Mouse (Mus musculus): ENCODE measurements around the gene Ap5s1. TPM values are rescaled to one million over a fixed set of nuclear protein-coding genes. Genes with fewer than 3 reads are reported as not detected.
A peak's percentile ranks its signal among the peaks of the same experiment; 100 is the strongest.

The Ap5s1 gene
- polyA plus RNA-seq, 1 experiment from 2014 or later = 32.7 TPM

GRCm38 (mm10) chr2:131189521-131190309, 17.2 kb upstream of the Ap5s1 start:
- Histone ChIP-seq H3K36me3 (peaks cover 50% of the 10 kb centered on the region), H3K9me3 (no peaks in the 10 kb centered on the region), H3K27me3 (ENCODE audit: insufficient read depth, poor library complexity, severe bottlenecking) (peaks cover 10% of the 10 kb centered on the region; the same call in 1 of the 2 replicates), H3K4me3 (peak overlapping the region; percentile 38), H3K27ac (peak overlapping the region; percentile 87), H3K4me1 (replicated peaks) (peaks cover 70% of the 10 kb centered on the region)
- WGBS = 49% methylated on average over 5 of the region's 5 CpGs
- no peak for DNase-seq (ENCODE audit: low spot score)

GRCm38 (mm10) chr2:131190344-131191004, 16.4 kb upstream of the Ap5s1 start:
- Histone ChIP-seq H3K27ac (peak overlapping the region; percentile 87), H3K27me3 (ENCODE audit: insufficient read depth, poor library complexity, severe bottlenecking) (peaks cover 4% of the 10 kb centered on the region; the same call in 1 of the 2 replicates), H3K9me3 (no peaks in the 10 kb centered on the region), H3K4me1 (replicated peaks) (peaks cover 70% of the 10 kb centered on the region), H3K36me3 (peaks cover 58% of the 10 kb centered on the region), H3K4me3 (peak overlapping the region; percentile 38)
- 22% methylated on average over 10 of the region's 10 CpGs for WGBS
- DNase-seq (ENCODE audit: low spot score) = peak; percentile 86

- no peak for DNase-seq (ENCODE audit: low spot score)
- Histone ChIP-seq H3K27ac (peak overlapping the region; percentile 87), H3K36me3 (peaks cover 63% of the 10 kb centered on the region), H3K4me3 (peak overlapping the region; percentile 38), H3K9me3 (no peaks in the 10 kb centered on the region), H3K27me3 (ENCODE audit: insufficient read depth, poor library complexity, severe bottlenecking) (no peaks in the 10 kb centered on the region), H3K4me1 (replicated peaks) (peaks cover 66% of the 10 kb centered on the region)
- 70% methylated on average over 7 of the region's 7 CpGs for WGBS
These were observed 15.9 kb upstream of the Ap5s1 start for GRCm38 (mm10) chr2:131191005-131191390.

GRCm38 (mm10) chr2:131196606-131197316, 10.1 kb upstream of the Ap5s1 start:
- Histone ChIP-seq H3K27ac (no peak overlapping the region), H3K9me3 (no peaks in the 10 kb centered on the region), H3K27me3 (ENCODE audit: insufficient read depth, poor library complexity, severe bottlenecking) (no peaks in the 10 kb centered on the region), H3K4me3 (no peak overlapping the region), H3K36me3 (peaks cover 97% of the 10 kb centered on the region), H3K4me1 (replicated peaks) (peaks cover 24% of the 10 kb centered on the region)
- 93% methylated on average over 16 of the region's 16 CpGs for WGBS
- no peak for DNase-seq (ENCODE audit: low spot score)

- no peak for DNase-seq (ENCODE audit: low spot score)
- H3K27ac ChIP-seq = no peak overlapping the region
- H3K9me3 ChIP-seq = no peaks in the 10 kb centered on the region
- H3K27me3 ChIP-seq (ENCODE audit: insufficient read depth, poor library complexity, severe bottlenecking) = no peaks in the 10 kb centered on the region
- no peak overlapping the region for H3K4me3 ChIP-seq
- peaks cover 68% of the 10 kb centered on the region for H3K36me3 ChIP-seq
- H3K4me1 ChIP-seq (replicated peaks) = peaks cover 20% of the 10 kb centered on the region; the same call in 1 of the 2 replicates
- 89% methylated on average over 2 of the region's 2 CpGs for WGBS
These were observed 6.2 kb upstream of the Ap5s1 start for GRCm38 (mm10) chr2:131200710-131201109.

- Histone ChIP-seq H3K9me3 (no peaks in the 10 kb centered on the region), H3K4me1 (replicated peaks) (peaks cover 20% of the 10 kb centered on the region; the same call in 1 of the 2 replicates), H3K4me3 (no peak overlapping the region), H3K36me3 (peaks cover 62% of the 10 kb centered on the region), H3K27me3 (ENCODE audit: insufficient read depth, poor library complexity, severe bottlenecking) (no peaks in the 10 kb centered on the region), H3K27ac (no peak overlapping the region)
- DNase-seq (ENCODE audit: low spot score) = no peak
- 91% methylated on average over 3 of the region's 3 CpGs for WGBS
These were observed 5.6 kb upstream of the Ap5s1 start for GRCm38 (mm10) chr2:131201262-131201661.

GRCm38 (mm10) chr2:131203816-131204409, 3.0 kb upstream of the Ap5s1 start:
- peaks cover 37% of the 10 kb centered on the region for H3K36me3 ChIP-seq
- no peak overlapping the region for H3K27ac ChIP-seq
- no peaks in the 10 kb centered on the region for H3K9me3 ChIP-seq
- WGBS = 92% methylated on average over 6 of the region's 6 CpGs
- H3K27me3 ChIP-seq (ENCODE audit: insufficient read depth, poor library complexity, severe bottlenecking) = no peaks in the 10 kb centered on the region
- peaks cover 5% of the 10 kb centered on the region; the same call in 1 of the 2 replicates for H3K4me1 ChIP-seq (replicated peaks)
- no peak for DNase-seq (ENCODE audit: low spot score)
- no peak overlapping the region for H3K4me3 ChIP-seq

- Histone ChIP-seq H3K4me3 (no peak overlapping the region), H3K36me3 (peaks cover 31% of the 10 kb centered on the region), H3K27ac (peak overlapping the region; percentile 53; the same call in 1 of the 2 replicates), H3K9me3 (no peaks in the 10 kb centered on the region), H3K4me1 (replicated peaks) (peaks cover 10% of the 10 kb centered on the region), H3K27me3 (ENCODE audit: insufficient read depth, poor library complexity, severe bottlenecking) (no peaks in the 10 kb centered on the region)
- DNase-seq (ENCODE audit: low spot score) = no peak
- 69% methylated on average over 7 of the region's 7 CpGs for WGBS
These were observed 2.4 kb upstream of the Ap5s1 start for GRCm38 (mm10) chr2:131204410-131204981.

GRCm38 (mm10) chr2:131205521-131206182, 1.2 kb upstream of the Ap5s1 start:
- H3K36me3 ChIP-seq = peaks cover 20% of the 10 kb centered on the region
- 0 out of 2 replicates have a peak overlapping the region, but pooled peaks have one; percentile 8 for H3K27ac ChIP-seq
- no peaks in the 10 kb centered on the region for H3K9me3 ChIP-seq
- no peak for DNase-seq (ENCODE audit: low spot score)
- H3K27me3 ChIP-seq (ENCODE audit: insufficient read depth, poor library complexity, severe bottlenecking) = no peaks in the 10 kb centered on the region
- H3K4me3 ChIP-seq = no peak overlapping the region
- H3K4me1 ChIP-seq (replicated peaks) = peaks cover 18% of the 10 kb centered on the region
- 84% methylated on average over 8 of the region's 8 CpGs for WGBS

- no peak for DNase-seq (ENCODE audit: low spot score)
- Histone ChIP-seq H3K27me3 (ENCODE audit: insufficient read depth, poor library complexity, severe bottlenecking) (no peaks in the 10 kb centered on the region), H3K4me1 (replicated peaks) (peaks cover 33% of the 10 kb centered on the region), H3K27ac (no peak overlapping the region), H3K4me3 (no peak overlapping the region), H3K9me3 (no peaks in the 10 kb centered on the region), H3K36me3 (peaks cover 13% of the 10 kb centered on the region)
- 90% methylated on average over 2 of the region's 2 CpGs for WGBS
These were observed 1.5 kb downstream of the Ap5s1 start for GRCm38 (mm10) chr2:131208356-131208755.

GRCm38 (mm10) chr2:131209125-131209795, 2.4 kb downstream of the Ap5s1 start:
- Histone ChIP-seq H3K27me3 (ENCODE audit: insufficient read depth, poor library complexity, severe bottlenecking) (no peaks in the 10 kb centered on the region), H3K4me3 (peak overlapping the region; percentile 57), H3K4me1 (replicated peaks) (peaks cover 33% of the 10 kb centered on the region), H3K9me3 (no peaks in the 10 kb centered on the region), H3K27ac (peak overlapping the region; percentile 92), H3K36me3 (peaks cover 22% of the 10 kb centered on the region)
- WGBS = 83% methylated on average over 4 of the region's 4 CpGs
- no peak for DNase-seq (ENCODE audit: low spot score)

Measured in hindbrain, embryonic 10.5 days (tissue).